Mouse (Mus musculus): ENCODE data around the gene 1700018G05Rik.
"Not testable (repeated sequence)": the region's sequence is repeated elsewhere in the genome, so short reads cannot be mapped to it uniquely, and the experiment has no call there.

The 1700018G05Rik gene

GRCm38 (mm10) chrX:102928072-102928471 is at the start of gene 1700018G05Rik:
Gene 1700018G05Rik (plus strand): TSS chrX:102928372.
- DNase-seq (ENCODE audit: low spot score) = not testable (repeated sequence)

- not testable (repeated sequence) for DNase-seq (ENCODE audit: low spot score)
These were observed 19.6 kb upstream of the 1700018G05Rik start, which contains the start of the genes Dmrtc1a and 1700011M02Rik for GRCm38 (mm10) chrX:102908587-102908986. Gene Dmrtc1a (minus strand): TSS chrX:102908687. Gene 1700011M02Rik (plus strand): TSS chrX:102908905.

- not testable (repeated sequence) for DNase-seq (ENCODE audit: low spot score)
These were observed 13.3 kb upstream of the 1700018G05Rik start for GRCm38 (mm10) chrX:102914823-102915222.

GRCm38 (mm10) chrX:102926707-102927106 is 1.5 kb upstream of the 1700018G05Rik start:
- not testable (repeated sequence) for DNase-seq (ENCODE audit: low spot score)

GRCm38 (mm10) chrX:102932992-102933570 is 4.9 kb downstream of the 1700018G05Rik start:
- DNase-seq (ENCODE audit: low spot score) = no peak

GRCm38 (mm10) chrX:102933571-102934394 is 5.6 kb downstream of the 1700018G05Rik start:
- DNase-seq (ENCODE audit: low spot score) = no peak

GRCm38 (mm10) chrX:102934395-102934764 is 6.2 kb downstream of the 1700018G05Rik start:
- no peak for DNase-seq (ENCODE audit: low spot score)

GRCm38 (mm10) chrX:102936743-102937142 is 8.6 kb downstream of the 1700018G05Rik start:
- DNase-seq (ENCODE audit: low spot score) = no peak

GRCm38 (mm10) chrX:102950136-102950535 is 22.0 kb downstream of the 1700018G05Rik start:
- DNase-seq (ENCODE audit: low spot score) = not testable (repeated sequence)

- DNase-seq (ENCODE audit: low spot score) = no peak
These were observed 30.7 kb downstream of the 1700018G05Rik start for GRCm38 (mm10) chrX:102958917-102959316.

- DNase-seq (ENCODE audit: low spot score) = no peak
These were observed 32.4 kb downstream of the 1700018G05Rik start for GRCm38 (mm10) chrX:102960581-102960980.

Measured in ovary, adult 18-20 months (tissue).